Mouse (Mus musculus): ENCODE measurements around the gene Kmt5c. TPM values are rescaled to one million over a fixed set of nuclear protein-coding genes. Genes with fewer than 3 reads are reported as not detected.

Kmt5c gene
- polyA plus RNA-seq, 1 experiment: 95.6 TPM

- DNase-seq (ENCODE audit: low read depth, low spot score): no peak
- WGBS: 67% methylated on average over 2 of the region's 2 CpGs
Observed at GRCm38 (mm10) chr7:4743354-4743753, 3.4 kb downstream of the Kmt5c start.

GRCm38 (mm10) chr7:4744886-4745285 is 5.0 kb downstream of the Kmt5c start:
- 95% methylated on average over 6 of the region's 6 CpGs for WGBS

GRCm38 (mm10) chr7:4746326-4746980 is 6.5 kb downstream of the Kmt5c start:
- WGBS: 95% methylated on average over 22 of the region's 22 CpGs
- no peak for DNase-seq (ENCODE audit: low read depth, low spot score)

More at GRCm38 (mm10) chr7:4744886-4745285, 5.0 kb downstream of the Kmt5c start:
- DNase-seq (ENCODE audit: low read depth, low spot score): no peak

GRCm38 (mm10) chr7:4747156-4747899 is 7.4 kb downstream of the Kmt5c start:
- DNase-seq (ENCODE audit: low read depth, low spot score): no peak
- 81% methylated on average over 9 of the region's 9 CpGs for WGBS

- no peak for DNase-seq (ENCODE audit: low read depth, low spot score)
- 76% methylated on average over 4 of the region's 4 CpGs for WGBS
Observed at GRCm38 (mm10) chr7:4748321-4748720, 8.4 kb downstream of the Kmt5c start.

- 79% methylated on average over 2 of the region's 2 CpGs for WGBS
Observed at GRCm38 (mm10) chr7:4749169-4749568, 9.3 kb downstream of the Kmt5c start.

GRCm38 (mm10) chr7:4751971-4752820 is 12.3 kb downstream of the Kmt5c start:
- 2% methylated on average over 30 of the region's 30 CpGs for WGBS
- no peak for DNase-seq (ENCODE audit: low read depth, low spot score)

More at GRCm38 (mm10) chr7:4749169-4749568, 9.3 kb downstream of the Kmt5c start:
- DNase-seq (ENCODE audit: low read depth, low spot score): no peak

- DNase-seq (ENCODE audit: low read depth, low spot score): no peak
Observed at GRCm38 (mm10) chr7:4752821-4753570, 13.1 kb downstream of the Kmt5c start, which contains the start of gene Cox6b2. TSS of gene Cox6b2 (minus strand) at chr7:4753094.

GRCm38 (mm10) chr7:4759670-4760069 is 19.8 kb downstream of the Kmt5c start:
- 10% methylated on average over 1 of the region's 1 CpGs for WGBS
- no peak for DNase-seq (ENCODE audit: low read depth, low spot score)

More at GRCm38 (mm10) chr7:4752821-4753570, 13.1 kb downstream of the Kmt5c start, which contains the start of gene Cox6b2:
- WGBS: 9% methylated on average over 24 of the region's 24 CpGs

GRCm38 (mm10) chr7:4764946-4765710 is 25.2 kb downstream of the Kmt5c start:
- 10% methylated on average over 4 of the region's 4 CpGs for WGBS
- no peak for DNase-seq (ENCODE audit: low read depth, low spot score)

- no peak for DNase-seq (ENCODE audit: low read depth, low spot score)
Observed at GRCm38 (mm10) chr7:4771202-4771601, 31.3 kb downstream of the Kmt5c start, which contains the start of gene Fam71e2. TSS of gene Fam71e2 (minus strand) at chr7:4771302.

GRCm38 (mm10) chr7:4776131-4776530 is 36.2 kb downstream of the Kmt5c start:
- WGBS: 49% methylated on average over 10 of the region's 10 CpGs
- no peak for DNase-seq (ENCODE audit: low read depth, low spot score)

More at GRCm38 (mm10) chr7:4771202-4771601, 31.3 kb downstream of the Kmt5c start, which contains the start of gene Fam71e2:
- 65% methylated on average over 5 of the region's 5 CpGs for WGBS

GRCm38 (mm10) chr7:4776861-4777830 is 37.2 kb downstream of the Kmt5c start:
- DNase-seq (ENCODE audit: low read depth, low spot score): no peak
- 2% methylated on average over 53 of the region's 56 CpGs for whole genome bisulfite sequencing

- 15% methylated on average over 20 of the region's 20 CpGs for WGBS
- no peak for DNase-seq (ENCODE audit: low read depth, low spot score)
Observed at GRCm38 (mm10) chr7:4777851-4778637, 38.1 kb downstream of the Kmt5c start.

GRCm38 (mm10) chr7:4779921-4780320 is 40.0 kb downstream of the Kmt5c start:
- 28% methylated on average over 5 of the region's 5 CpGs for WGBS

GRCm38 (mm10) chr7:4782130-4782529 is 42.2 kb downstream of the Kmt5c start:
- WGBS: 38% methylated on average over 3 of the region's 3 CpGs
- DNase-seq (ENCODE audit: low read depth, low spot score): no peak

More at GRCm38 (mm10) chr7:4779921-4780320, 40.0 kb downstream of the Kmt5c start:
- no peak for DNase-seq (ENCODE audit: low read depth, low spot score)

Measured in large intestine, adult 2 months (tissue).